Mouse (Mus musculus): ENCODE results near the gene Bicra. TPM values are rescaled to one million over a fixed set of nuclear protein-coding genes. Genes with fewer than 3 reads are reported as not detected.
A peak's percentile ranks its signal among the peaks of the same experiment; 100 is the strongest.

The Bicra gene
- polyA plus RNA-seq, 1 experiment from 2014 or later, result 10.4 TPM

- ATAC-seq (ENCODE audit: insufficient number of reproducible peaks, insufficient read depth, low FRiP score, low TSS enrichment, low read depth), result 0 out of 2 replicates have a peak, but pooled peaks have one; percentile 8
- H3K4me1 ChIP-seq, result peaks cover 55% of the 10 kb centered on the region
- H3K27ac ChIP-seq, result peak overlapping the region; percentile 99
- H3K4me2 ChIP-seq, result peak overlapping the region; percentile 79
- WGBS, result under 1% methylated on average over 46 of the region's 46 CpGs
- peak overlapping the region; percentile 84 for H3K4me3 ChIP-seq
- no peaks in the 10 kb centered on the region for H3K36me3 ChIP-seq
- no peaks in the 10 kb centered on the region for H3K27me3 ChIP-seq
- H3K9ac ChIP-seq, result peak overlapping the region; percentile 99
- H3K9me3 ChIP-seq, result no peaks in the 10 kb centered on the region
Measured at GRCm38 (mm10) chr7:16046481-16047337, 1.0 kb downstream of the Bicra start.

GRCm38 (mm10) chr7:16046101-16046480, 1.6 kb downstream of the Bicra start:
- ATAC-seq (ENCODE audit: insufficient number of reproducible peaks, insufficient read depth, low FRiP score, low TSS enrichment, low read depth), result no peak
- H3K4me3 ChIP-seq, result peak overlapping the region; percentile 84
- no peaks in the 10 kb centered on the region for H3K27me3 ChIP-seq
- peak overlapping the region; percentile 79 for H3K4me2 ChIP-seq
- H3K9me3 ChIP-seq, result no peaks in the 10 kb centered on the region
- 1% methylated on average over 7 of the region's 7 CpGs for whole genome bisulfite sequencing
- H3K4me1 ChIP-seq, result peaks cover 55% of the 10 kb centered on the region
- H3K27ac ChIP-seq, result peak overlapping the region; percentile 99
- no peaks in the 10 kb centered on the region for H3K36me3 ChIP-seq
- H3K9ac ChIP-seq, result peak overlapping the region; percentile 99

- Histone ChIP-seq H3K27ac (peak overlapping the region; percentile 99), H3K4me2 (peak overlapping the region; percentile 79), H3K36me3 (no peaks in the 10 kb centered on the region), H3K27me3 (no peaks in the 10 kb centered on the region), H3K4me1 (peaks cover 56% of the 10 kb centered on the region), H3K9me3 (no peaks in the 10 kb centered on the region), H3K4me3 (peak overlapping the region; percentile 84), H3K9ac (peak overlapping the region; percentile 99)
- 46% methylated on average over 2 of the region's 2 CpGs for WGBS
- no peak for ATAC-seq (ENCODE audit: insufficient number of reproducible peaks, insufficient read depth, low FRiP score, low TSS enrichment, low read depth)
Measured at GRCm38 (mm10) chr7:16045538-16045937, 2.2 kb downstream of the Bicra start.

GRCm38 (mm10) chr7:16044531-16044930, 3.2 kb downstream of the Bicra start:
- H3K9ac ChIP-seq, result peak overlapping the region; percentile 99
- H3K36me3 ChIP-seq, result no peaks in the 10 kb centered on the region
- H3K27ac ChIP-seq, result peak overlapping the region; percentile 99
- WGBS, result 5% methylated on average over 5 of the region's 5 CpGs
- peak overlapping the region; percentile 84 for H3K4me3 ChIP-seq
- H3K27me3 ChIP-seq, result no peaks in the 10 kb centered on the region
- H3K4me1 ChIP-seq, result peaks cover 46% of the 10 kb centered on the region
- ATAC-seq (ENCODE audit: insufficient number of reproducible peaks, insufficient read depth, low FRiP score, low TSS enrichment, low read depth), result no peak
- H3K9me3 ChIP-seq, result no peaks in the 10 kb centered on the region
- peak overlapping the region; percentile 79 for H3K4me2 ChIP-seq

GRCm38 (mm10) chr7:16043861-16044435, 3.8 kb downstream of the Bicra start:
- ATAC-seq (ENCODE audit: insufficient number of reproducible peaks, insufficient read depth, low FRiP score, low TSS enrichment, low read depth), result no peak
- peak overlapping the region; percentile 79 for H3K4me2 ChIP-seq
- 8% methylated on average over 3 of the region's 3 CpGs for WGBS

GRCm38 (mm10) chr7:16042850-16043775, 4.6 kb downstream of the Bicra start:
- H3K36me3 ChIP-seq, result no peaks in the 10 kb centered on the region
- H3K4me2 ChIP-seq, result peak overlapping the region; percentile 79
- no peaks in the 10 kb centered on the region for H3K9me3 ChIP-seq
- WGBS, result 56% methylated on average over 10 of the region's 10 CpGs
- H3K4me1 ChIP-seq, result peaks cover 41% of the 10 kb centered on the region
- peak overlapping the region; percentile 99 for H3K27ac ChIP-seq
- H3K27me3 ChIP-seq, result no peaks in the 10 kb centered on the region
- H3K9ac ChIP-seq, result 0 out of 2 replicates have a peak overlapping the region, but pooled peaks have one; percentile 27
- ATAC-seq (ENCODE audit: insufficient number of reproducible peaks, insufficient read depth, low FRiP score, low TSS enrichment, low read depth), result no peak
- H3K4me3 ChIP-seq, result no peak overlapping the region

More at GRCm38 (mm10) chr7:16043861-16044435, 3.8 kb downstream of the Bicra start:
- peak overlapping the region; percentile 84 for H3K4me3 ChIP-seq
- no peaks in the 10 kb centered on the region for H3K27me3 ChIP-seq
- peak overlapping the region; percentile 99 for H3K27ac ChIP-seq
- H3K9me3 ChIP-seq, result no peaks in the 10 kb centered on the region
- H3K9ac ChIP-seq, result peak overlapping the region; percentile 99
- H3K36me3 ChIP-seq, result no peaks in the 10 kb centered on the region
- H3K4me1 ChIP-seq, result peaks cover 41% of the 10 kb centered on the region

- H3K36me3 ChIP-seq, result no peaks in the 10 kb centered on the region
- no peaks in the 10 kb centered on the region for H3K27me3 ChIP-seq
- no peak overlapping the region for H3K4me2 ChIP-seq
- WGBS, result 81% methylated on average over 2 of the region's 2 CpGs
- H3K4me3 ChIP-seq, result no peak overlapping the region
- peaks cover 41% of the 10 kb centered on the region for H3K4me1 ChIP-seq
- no peak for ATAC-seq (ENCODE audit: insufficient number of reproducible peaks, insufficient read depth, low FRiP score, low TSS enrichment, low read depth)
- no peak overlapping the region for H3K9ac ChIP-seq
- H3K9me3 ChIP-seq, result no peaks in the 10 kb centered on the region
- no peak overlapping the region for H3K27ac ChIP-seq
Measured at GRCm38 (mm10) chr7:16041208-16041607, 6.5 kb downstream of the Bicra start.

- no peaks in the 10 kb centered on the region for H3K27me3 ChIP-seq
- 95% methylated on average over 5 of the region's 5 CpGs for WGBS
Measured at GRCm38 (mm10) chr7:16039363-16039762, 8.4 kb downstream of the Bicra start.

GRCm38 (mm10) chr7:16036972-16037371, 10.7 kb downstream of the Bicra start:
- WGBS, result 90% methylated on average over 6 of the region's 6 CpGs
- Histone ChIP-seq H3K4me3 (no peak overlapping the region), H3K36me3 (peaks cover 13% of the 10 kb centered on the region), H3K4me2 (no peak overlapping the region), H3K27me3 (no peaks in the 10 kb centered on the region), H3K4me1 (0 out of 2 replicates have a peak, but pooled peaks cover 4% of the 10 kb centered on the region), H3K27ac (no peak overlapping the region), H3K9ac (no peak overlapping the region), H3K9me3 (no peaks in the 10 kb centered on the region)
- no peak for ATAC-seq (ENCODE audit: insufficient number of reproducible peaks, insufficient read depth, low FRiP score, low TSS enrichment, low read depth)

More at GRCm38 (mm10) chr7:16039363-16039762, 8.4 kb downstream of the Bicra start:
- Histone ChIP-seq H3K36me3 (no peaks in the 10 kb centered on the region), H3K4me1 (peaks cover 24% of the 10 kb centered on the region), H3K4me3 (no peak overlapping the region), H3K27ac (no peak overlapping the region), H3K9ac (no peak overlapping the region), H3K9me3 (no peaks in the 10 kb centered on the region), H3K4me2 (no peak overlapping the region)
- ATAC-seq (ENCODE audit: insufficient number of reproducible peaks, insufficient read depth, low FRiP score, low TSS enrichment, low read depth), result no peak

- Histone ChIP-seq H3K9ac (no peak overlapping the region), H3K9me3 (0 out of 2 replicates have a peak, but pooled peaks cover 9% of the 10 kb centered on the region), H3K4me2 (no peak overlapping the region), H3K27me3 (no peaks in the 10 kb centered on the region), H3K36me3 (peaks cover 36% of the 10 kb centered on the region), H3K4me3 (no peak overlapping the region), H3K27ac (no peak overlapping the region), H3K4me1 (no peaks in the 10 kb centered on the region)
- WGBS, result 90% methylated on average over 8 of the region's 8 CpGs
- no peak for ATAC-seq (ENCODE audit: insufficient number of reproducible peaks, insufficient read depth, low FRiP score, low TSS enrichment, low read depth)
Measured at GRCm38 (mm10) chr7:16033580-16034461, 13.9 kb downstream of the Bicra start.
